Mouse (Mus musculus): ENCODE measurements around the gene Timm44. TPM values are rescaled to one million over a fixed set of nuclear protein-coding genes. Genes with fewer than 3 reads are reported as not detected.

The Timm44 gene
- polyA plus RNA-seq, 1 experiment from 2014 or later = 59.6 TPM

Other genes with a start within 250 kb of the Timm44 start
- not detected in 2 replicates for gene Cd209f, start 170.1 kb downstream of the Timm44 start, polyA plus RNA-seq (2014; fragmentation: Nextera tagmentation; extraction: Ambion mirVana)
- gene Cd209g, start 141.8 kb downstream of the Timm44 start, polyA plus RNA-seq (2014; fragmentation: Nextera tagmentation; extraction: Ambion mirVana) = not detected in 2 replicates
- 28.1 and 33.5 TPM in 2 replicates for gene Evi5l, start 109.3 kb downstream of the Timm44 start, polyA plus RNA-seq (2014; fragmentation: Nextera tagmentation; extraction: Ambion mirVana)
- 29.0 and 33.5 TPM in 2 replicates for gene Prr36, start 58.5 kb downstream of the Timm44 start, polyA plus RNA-seq (2014; fragmentation: Nextera tagmentation; extraction: Ambion mirVana)
- 0.06 TPM in 1 of 2 replicates, not detected in the other for gene Lrrc8e, start 49.1 kb downstream of the Timm44 start, polyA plus RNA-seq (2014; fragmentation: Nextera tagmentation; extraction: Ambion mirVana)
- gene Map2k7, start 37.2 kb downstream of the Timm44 start, polyA plus RNA-seq (2014; fragmentation: Nextera tagmentation; extraction: Ambion mirVana) = 20.4 and 22.4 TPM in 2 replicates
- gene Gm49320, start 37.0 kb downstream of the Timm44 start, polyA plus RNA-seq (2014; fragmentation: Nextera tagmentation; extraction: Ambion mirVana) = 0.81 and 1.2 TPM in 2 replicates
- 1.7 and 2.1 TPM in 2 replicates for gene Tgfbr3l, start 27.7 kb downstream of the Timm44 start, polyA plus RNA-seq (2014; fragmentation: Nextera tagmentation; extraction: Ambion mirVana)
- gene Snapc2, start 22.8 kb downstream of the Timm44 start, polyA plus RNA-seq (2014; fragmentation: Nextera tagmentation; extraction: Ambion mirVana) = 58.8 and 61.1 TPM in 2 replicates
- gene Ctxn1, start 16.6 kb downstream of the Timm44 start, polyA plus RNA-seq (2014; fragmentation: Nextera tagmentation; extraction: Ambion mirVana) = 123 and 136 TPM in 2 replicates
- gene Ccl25, start 49.3 kb upstream of the Timm44 start, polyA plus RNA-seq (2014; fragmentation: Nextera tagmentation; extraction: Ambion mirVana) = 19.4 and 21.9 TPM in 2 replicates
- gene Elavl1, start 49.5 kb upstream of the Timm44 start, polyA plus RNA-seq (2014; fragmentation: Nextera tagmentation; extraction: Ambion mirVana) = 313 and 314 TPM in 2 replicates
- gene Cers4, start 217.1 kb upstream of the Timm44 start, polyA plus RNA-seq (2014; fragmentation: Nextera tagmentation; extraction: Ambion mirVana) = 13.1 and 13.9 TPM in 2 replicates

All from hindbrain, embryonic 11.5 days (tissue).